Mouse (Mus musculus): ENCODE data around the gene Isoc2b.
A peak's percentile ranks its signal among the peaks of the same experiment; 100 is the strongest.
"Not testable (repeated sequence)": the region's sequence is repeated elsewhere in the genome, so short reads cannot be mapped to it uniquely, and the experiment has no call there.

The Isoc2b gene

DNA sequence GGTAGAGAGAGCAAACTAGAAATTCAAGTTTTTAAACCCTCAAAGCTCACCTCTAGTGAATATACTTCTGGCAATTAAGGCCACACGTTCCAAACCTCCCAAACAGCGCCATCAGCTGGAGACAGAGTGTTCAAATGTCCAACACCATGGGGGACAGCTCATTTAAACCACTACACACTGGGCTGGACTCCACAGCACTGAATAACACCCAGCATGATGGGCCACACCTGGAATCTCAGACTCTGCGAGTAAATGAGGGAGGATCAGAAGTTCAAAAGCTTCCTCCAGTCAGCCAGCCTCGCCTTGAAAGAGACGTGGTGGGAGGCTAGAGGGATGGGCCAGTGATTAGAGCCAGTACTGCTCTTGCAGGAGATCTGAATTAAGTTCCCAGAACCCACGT lies at the start of gene Isoc2b:
Isoc2b (minus strand) TSS at position 126 of the 400 bp plus-strand sequence.
- DNase-seq (ENCODE audit: low spot score in 2 of 2) = no peak

DNA sequence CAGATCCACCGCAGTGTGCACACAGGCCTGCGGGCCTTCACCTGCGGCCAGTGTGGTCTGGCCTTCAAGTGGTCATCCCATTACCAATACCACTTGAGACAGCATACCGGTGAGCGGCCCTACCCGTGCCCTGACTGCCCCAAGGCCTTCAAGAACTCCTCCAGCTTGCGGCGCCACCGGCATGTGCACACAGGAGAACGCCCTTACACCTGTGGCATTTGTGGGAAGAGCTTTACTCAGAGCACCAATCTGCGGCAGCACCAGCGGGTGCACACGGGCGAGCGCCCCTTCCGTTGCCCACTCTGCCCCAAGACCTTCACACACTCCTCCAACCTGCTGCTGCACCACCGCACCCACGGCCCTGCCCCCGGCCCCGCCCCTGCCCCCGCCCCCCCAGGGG lies 49.0 kb upstream of the Isoc2b start:
- DNase-seq (ENCODE audit: low spot score in 2 of 2) = no peak

DNA sequence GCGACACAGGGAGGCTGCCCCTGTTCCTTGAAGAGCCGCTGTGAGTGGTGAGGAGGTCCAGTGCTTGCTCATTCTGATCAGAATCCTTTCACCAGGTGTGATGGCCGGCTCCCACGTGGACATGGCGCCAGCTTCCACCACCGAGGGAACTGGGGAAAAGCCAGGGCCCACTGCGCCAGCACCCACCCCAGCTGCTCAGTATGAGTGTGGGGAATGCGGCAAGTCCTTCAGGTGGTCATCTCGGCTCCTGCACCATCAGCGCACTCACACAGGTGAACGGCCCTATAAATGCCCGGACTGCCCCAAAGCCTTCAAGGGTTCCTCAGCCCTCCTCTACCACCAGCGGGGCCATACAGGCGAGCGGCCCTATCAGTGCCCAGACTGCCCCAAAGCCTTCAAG lies 48.6 kb upstream of the Isoc2b start:
- no peak for DNase-seq (ENCODE audit: low spot score in 2 of 2)

DNA sequence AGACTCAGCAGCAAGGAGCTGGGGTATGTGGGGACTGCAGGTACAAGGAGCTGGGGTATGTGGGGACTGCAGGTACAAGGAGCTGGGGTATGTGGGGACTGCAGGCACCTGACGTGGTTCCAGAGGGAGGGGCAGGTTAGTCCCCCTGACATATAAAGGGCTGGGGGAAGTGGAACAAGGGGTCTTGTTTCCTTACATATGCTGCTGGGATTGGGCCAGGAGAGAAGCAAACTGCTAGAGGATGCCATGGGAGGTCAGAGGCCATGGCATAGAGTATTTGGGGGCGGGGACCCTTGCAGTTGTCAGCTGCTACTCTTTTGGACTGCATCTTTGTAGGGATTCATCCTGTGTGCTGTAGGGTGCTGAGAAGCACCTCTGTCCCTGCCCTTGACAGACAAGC lies 47.4 kb upstream of the Isoc2b start:
- no peak for DNase-seq (ENCODE audit: low spot score in 2 of 2)

DNA sequence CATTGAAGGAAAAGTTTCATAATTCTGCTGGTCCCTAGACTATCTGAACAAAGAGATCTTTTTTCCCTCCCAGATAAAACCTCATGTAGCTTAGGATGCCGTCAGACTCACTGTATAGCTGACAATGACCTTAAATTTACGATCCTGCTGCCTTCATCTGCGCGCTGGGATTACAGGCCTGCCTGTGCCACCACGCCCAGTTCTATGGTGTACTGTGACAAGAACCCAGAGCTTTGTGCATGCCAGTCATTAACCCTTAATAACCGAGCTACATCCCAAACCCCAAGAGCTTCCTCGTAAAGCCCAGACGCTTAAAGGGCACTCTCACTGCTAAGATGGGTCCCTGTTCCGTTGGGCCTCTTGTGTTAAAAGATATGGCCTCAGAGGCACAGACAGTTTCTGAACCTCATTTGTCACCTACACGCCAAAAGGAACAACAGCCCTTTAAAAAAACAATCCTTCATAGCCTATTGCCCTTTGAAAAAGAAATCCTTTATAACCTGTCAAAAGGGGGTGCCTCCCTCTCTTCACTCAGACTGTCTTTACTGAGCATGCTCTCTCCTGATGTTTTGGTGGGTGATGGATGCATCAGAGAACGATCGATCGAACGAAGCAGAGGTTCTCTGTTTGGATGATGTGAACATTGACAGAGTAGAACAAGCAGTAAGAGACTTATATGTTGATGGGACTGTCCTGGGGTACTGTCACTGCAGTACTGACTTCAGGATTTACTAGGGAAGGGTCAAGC lies 45.8 kb upstream of the Isoc2b start:
- DNase-seq (ENCODE audit: low spot score in 2 of 2) = no peak

DNA sequence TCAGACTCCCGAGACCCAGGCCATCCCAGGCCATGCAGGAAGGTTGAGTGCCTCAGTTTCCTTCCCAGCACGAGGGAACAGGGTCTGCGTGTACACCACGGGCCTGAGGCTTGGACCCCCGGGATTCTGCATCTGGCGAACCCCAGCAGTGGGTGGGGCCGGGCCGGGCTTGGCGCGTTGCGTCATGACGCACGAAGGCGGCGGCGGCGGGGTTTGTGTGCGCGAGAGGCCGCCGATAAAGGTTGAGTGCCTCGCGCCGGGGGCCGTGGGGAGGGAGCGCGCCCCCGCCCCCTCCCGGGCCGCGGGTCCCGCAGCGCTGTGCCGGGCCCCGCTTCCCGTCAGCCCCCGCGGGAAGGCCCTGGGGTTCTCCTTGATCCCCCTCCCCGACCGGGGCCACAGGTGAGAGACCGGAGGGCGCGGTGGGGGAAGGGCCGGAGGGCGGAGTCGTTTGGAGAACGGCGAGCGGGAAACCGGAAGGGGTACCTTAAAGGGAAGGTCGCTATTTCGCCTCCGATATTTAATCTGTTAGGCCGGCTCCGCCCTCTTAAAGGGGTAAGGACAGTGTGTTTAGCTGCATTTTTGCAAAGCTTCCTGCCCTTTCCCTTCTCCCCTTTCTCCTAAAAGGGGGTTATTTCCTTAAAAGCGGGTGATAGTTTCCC lies 45.1 kb upstream of the Isoc2b start, which contains the start of gene Zfp628:
Zfp628 (plus strand) TSS at position 211 of the 659 bp plus-strand sequence.
- peak; percentile 92 to 93 for DNase-seq (ENCODE audit: low spot score in 2 of 2)

DNA sequence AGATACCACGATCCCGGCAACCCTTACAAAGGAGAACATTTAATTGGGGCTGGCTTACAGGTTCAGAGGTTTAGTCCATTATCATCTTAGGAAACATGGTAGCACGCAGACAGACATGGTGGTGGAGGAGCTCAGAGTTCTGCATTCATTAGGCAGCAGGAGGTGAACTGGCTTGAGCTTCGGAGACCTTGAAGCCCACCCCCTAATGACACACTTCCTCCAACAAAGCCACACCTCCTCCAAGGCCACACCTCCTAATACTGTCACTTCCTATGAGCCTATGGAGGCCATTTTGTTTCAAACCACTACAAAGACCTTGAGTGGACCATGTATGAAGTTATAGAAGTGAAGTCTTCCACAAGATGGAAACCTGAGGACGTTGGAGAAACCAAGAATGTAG lies 42.2 kb upstream of the Isoc2b start:
- DNase-seq (ENCODE audit: low spot score in 2 of 2) = no peak

DNA sequence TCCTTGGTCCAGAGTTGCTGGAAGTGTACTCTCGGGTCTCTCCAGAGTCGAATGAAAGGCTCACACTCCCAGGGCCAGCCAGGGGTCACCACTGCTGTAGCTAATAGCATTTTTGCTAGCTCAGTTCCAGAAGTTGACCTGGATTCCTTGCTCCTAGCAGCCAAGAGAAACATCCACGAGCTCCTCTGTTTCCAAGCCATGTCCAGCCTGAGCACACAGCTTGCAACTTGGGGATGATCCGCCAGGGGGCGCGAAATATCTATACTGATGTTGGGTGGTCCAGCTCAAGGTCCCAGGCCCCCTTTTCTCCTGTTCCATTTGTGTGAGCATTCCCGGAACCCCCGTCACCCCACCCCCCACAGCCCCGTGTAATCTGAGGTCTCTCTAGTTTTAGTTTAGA lies 41.5 kb upstream of the Isoc2b start:
- DNase-seq (ENCODE audit: low spot score in 2 of 2) = peak; percentile 64 to 77

DNA sequence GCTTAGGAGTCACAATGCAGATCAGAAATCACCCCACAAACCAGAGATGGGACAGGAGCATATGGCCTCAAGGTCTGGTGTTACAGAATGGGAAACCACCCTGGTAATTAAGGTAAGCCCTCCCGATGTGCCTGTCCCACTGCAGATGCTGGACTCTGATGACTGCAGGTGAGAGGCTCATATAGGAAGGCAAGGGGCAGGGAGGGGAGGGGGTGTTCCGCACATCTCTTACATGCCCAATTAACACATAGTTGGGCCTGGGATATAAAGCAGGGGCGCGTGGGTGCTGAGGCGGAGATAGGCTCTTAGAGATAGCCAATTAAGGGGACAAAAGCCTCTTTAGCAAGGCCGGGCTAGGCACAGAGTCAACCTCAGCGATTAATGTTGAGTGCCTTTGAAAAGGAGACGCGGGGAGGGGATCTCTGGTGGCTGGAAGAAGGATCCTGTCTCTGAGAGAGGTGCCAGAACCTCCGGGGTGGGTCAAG lies 36.5 kb upstream of the Isoc2b start, which contains the start of gene Gm36210:
Gm36210 (minus strand) TSS at position 51 of the 485 bp plus-strand sequence.
- DNase-seq (ENCODE audit: low spot score in 2 of 2) = no peak

DNA sequence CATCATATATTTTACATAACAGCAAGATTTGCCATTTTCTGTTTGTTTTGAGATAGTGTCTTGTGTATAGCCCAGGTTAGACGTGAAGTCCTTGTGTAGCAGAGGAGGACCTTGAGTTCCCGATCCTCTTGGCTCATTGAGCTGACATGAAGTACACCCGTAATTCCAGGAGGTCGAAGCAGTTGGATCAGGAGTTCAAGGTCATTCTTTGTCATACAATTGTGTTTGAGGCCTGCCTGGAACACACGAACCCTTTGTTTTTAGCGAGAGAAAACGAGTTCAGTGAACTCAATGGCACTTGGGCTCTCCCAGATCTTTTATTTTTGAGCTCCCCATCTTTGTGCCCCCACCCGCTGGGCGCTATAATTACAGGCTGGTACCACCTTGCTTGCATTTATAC lies 32.3 kb upstream of the Isoc2b start:
- no peak for DNase-seq (ENCODE audit: low spot score in 2 of 2)

DNA sequence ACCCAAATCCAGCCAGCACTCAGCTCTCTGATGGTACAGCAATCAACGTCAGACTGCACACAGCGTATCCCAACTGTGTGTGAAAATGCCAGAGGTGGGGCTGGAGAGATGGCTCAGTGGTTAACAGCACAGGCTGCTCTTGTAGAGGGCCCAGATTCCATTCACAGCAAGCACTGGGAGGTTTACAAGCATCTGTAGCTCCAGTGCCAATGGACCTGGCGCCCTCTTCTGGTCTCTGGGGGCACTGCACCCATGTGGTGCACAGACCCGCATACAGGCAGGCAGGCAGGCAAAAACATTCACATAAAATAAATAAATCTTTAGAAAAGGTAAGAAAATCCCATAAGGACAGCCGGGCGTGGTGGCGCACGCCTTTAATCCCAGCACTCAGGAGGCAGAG lies 31.1 kb upstream of the Isoc2b start:
- no peak for DNase-seq (ENCODE audit: low spot score in 2 of 2)

DNA sequence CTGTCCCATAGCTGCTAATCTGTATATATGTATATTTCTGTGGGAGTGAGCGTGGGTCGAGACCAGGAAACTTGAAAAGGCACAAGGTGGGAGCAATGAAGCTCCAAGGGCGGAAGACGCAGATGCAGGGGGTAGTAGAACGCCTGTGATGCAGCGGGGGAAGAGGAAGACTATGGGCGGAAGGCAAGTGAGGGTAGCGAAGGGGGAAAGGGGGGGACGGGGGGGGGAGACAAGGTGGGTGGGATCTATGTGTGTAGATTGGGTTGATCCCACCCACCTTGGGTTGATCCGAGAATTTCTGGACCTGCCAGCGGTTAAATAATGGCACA lies 30.4 kb upstream of the Isoc2b start:
- no peak for DNase-seq (ENCODE audit: low spot score in 2 of 2)

DNA sequence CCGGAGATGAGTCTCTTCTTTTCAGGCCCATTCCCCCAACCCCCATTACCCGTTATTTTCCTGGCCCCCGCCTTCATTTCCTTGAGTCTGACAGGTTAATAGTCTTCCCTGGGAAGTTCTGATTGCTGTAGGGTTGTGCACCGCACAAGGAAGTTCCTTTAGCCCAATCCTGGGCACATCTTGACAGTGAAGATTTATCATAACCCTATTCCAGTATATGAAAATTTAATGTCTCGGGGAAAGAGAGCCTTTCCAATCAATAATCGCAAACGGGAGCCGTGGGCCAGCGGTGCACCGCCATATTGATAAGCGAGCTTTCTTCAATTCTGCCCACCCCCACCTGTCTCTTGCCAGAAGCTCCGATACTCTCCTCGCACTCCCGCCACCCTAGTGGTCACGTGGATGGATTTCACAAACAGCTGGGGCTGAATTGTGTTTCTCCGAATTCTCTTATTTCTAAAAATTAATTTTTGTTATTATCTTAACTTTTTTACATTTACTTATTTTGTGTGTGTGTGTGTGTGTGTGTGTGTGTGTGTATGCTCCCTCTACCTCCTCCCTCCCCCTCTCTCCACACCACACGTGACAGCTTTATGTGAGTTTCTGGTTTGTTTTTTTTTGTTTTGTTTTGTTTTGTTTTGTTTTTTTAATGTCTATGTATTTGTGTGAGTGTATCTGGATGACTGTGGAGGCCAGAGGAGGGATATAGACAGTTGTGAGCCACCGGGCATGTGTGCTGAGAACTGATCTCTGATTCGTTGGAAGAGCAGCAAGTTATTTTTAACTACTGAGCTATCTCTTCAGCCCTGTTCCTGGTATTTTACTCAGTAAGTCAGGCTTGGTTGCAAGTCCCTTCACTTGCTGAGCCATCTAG lies 29.8 kb upstream of the Isoc2b start:
- DNase-seq (ENCODE audit: low spot score in 2 of 2) = no peak

DNA sequence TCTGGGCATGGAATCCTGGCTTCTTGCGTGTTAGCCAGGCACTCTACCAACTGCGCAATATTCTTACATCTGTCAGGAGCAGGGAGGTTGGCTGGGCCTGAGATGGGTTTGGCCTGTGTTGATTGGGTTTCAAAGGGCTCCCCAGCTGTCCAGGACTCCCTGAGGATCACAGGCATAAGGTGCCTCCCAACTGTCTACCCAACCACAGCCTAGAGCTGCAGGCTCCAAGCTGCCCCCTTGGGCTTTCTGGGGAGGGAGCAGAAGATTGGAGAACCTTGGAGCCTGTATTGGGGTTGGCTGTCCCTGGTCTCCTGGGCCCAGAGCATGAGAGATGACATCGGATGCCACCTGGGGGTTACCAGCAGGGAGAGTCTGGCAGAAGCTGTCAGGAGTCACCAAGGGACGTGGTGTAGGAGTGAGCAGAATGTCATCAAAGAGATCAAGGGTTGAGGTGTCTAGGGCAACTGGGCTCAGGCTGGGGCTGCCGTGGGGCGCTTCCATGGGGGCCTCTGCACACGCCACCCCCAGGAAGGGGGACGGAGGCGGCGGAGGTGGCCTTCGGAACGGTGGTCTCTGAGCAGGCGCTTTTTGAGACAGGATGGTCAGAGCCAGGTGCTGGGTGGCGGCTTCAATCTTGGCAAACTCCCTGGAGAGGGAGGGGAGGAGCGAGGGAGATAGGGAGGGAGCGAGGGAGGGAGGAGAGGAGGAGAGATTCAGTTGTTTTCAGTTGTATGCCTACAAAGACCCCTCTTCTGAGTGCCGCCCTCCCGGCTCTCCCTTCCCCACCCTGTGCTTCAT lies 29.0 kb upstream of the Isoc2b start:
- no peak for DNase-seq (ENCODE audit: low spot score in 2 of 2)

DNA sequence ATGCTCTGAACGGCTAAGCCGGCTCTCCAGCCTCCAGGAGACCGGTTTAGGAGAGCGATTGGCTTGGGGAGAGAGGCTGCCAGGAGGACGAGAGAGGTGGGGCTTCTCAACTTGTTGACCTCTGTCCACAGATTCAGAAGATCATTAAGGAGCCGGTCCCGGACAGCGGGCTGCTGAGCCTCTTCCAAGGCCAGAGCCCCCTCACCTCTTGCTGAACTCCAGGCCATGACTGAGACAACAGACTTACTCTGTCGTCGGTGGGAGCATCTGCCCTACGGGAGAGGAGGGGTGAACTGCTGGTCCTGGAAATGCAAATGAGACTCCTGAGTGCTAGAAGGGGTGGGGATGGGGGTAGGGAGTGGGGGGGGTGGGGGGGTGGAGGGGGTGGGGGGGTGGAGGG lies 25.1 kb upstream of the Isoc2b start:
- DNase-seq (ENCODE audit: low spot score in 2 of 2) = no peak

DNA sequence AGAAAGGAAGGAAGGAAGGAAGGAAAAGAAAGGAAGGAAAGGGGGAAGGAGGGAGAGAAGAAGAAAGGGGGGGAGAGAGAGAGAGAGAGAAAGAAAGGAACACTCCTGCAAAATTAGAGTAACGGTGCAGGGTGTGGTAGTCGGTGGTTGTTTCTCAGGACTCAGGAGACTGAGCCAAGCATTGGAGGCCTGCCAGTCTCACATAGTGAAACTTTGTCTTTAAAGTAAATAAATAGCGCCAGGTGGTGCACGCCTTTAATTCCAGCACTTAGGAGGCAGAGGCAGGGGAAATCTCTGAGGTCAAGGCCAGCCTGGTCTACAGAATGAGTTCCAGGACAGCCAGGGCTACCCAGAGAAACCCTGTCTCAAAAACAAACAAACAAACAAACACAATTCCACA lies 16.6 kb upstream of the Isoc2b start:
- DNase-seq (ENCODE audit: low spot score in 2 of 2) = no peak

DNA sequence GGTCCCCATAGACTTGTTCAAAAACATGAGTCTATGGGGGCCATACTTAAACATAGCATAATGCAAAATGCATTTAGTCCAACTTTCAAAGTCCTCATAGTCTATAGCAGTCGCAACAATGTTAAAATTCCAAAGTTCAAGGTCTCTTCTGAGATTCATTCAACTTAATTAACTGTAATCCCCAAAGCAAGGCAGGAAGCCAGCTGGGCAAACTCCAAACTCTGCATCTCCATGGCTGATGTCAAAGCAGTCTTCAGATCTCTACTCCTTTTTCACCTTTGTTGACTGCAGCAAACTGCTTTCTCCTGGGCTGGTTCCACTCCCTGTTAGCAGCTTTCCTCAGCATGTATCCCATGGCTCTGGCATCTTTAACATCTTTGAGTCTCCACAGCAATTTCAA lies 9.0 kb upstream of the Isoc2b start:
- DNase-seq (ENCODE audit: low spot score in 2 of 2) = not testable (repeated sequence)

DNA sequence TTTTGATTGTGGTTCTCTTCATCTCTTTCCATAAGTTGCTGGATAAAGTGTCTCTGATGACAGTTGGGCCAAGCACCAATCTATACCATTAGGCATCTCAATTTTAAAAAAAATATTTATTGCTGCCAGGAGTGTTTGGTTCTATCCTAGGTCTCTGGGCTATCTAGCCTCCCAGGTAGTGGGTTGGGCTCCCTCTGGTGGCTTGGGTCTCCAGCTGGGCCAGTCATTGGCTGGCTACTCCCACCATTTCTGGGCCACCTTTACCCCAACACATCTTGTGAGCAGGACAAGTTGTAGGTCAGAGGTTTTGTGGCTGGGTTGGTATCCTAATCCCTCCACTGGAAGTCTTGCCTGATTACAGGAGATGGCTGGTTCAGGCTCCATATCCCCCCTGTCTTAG lies 8.1 kb upstream of the Isoc2b start:
- DNase-seq (ENCODE audit: low spot score in 2 of 2) = no peak

DNA sequence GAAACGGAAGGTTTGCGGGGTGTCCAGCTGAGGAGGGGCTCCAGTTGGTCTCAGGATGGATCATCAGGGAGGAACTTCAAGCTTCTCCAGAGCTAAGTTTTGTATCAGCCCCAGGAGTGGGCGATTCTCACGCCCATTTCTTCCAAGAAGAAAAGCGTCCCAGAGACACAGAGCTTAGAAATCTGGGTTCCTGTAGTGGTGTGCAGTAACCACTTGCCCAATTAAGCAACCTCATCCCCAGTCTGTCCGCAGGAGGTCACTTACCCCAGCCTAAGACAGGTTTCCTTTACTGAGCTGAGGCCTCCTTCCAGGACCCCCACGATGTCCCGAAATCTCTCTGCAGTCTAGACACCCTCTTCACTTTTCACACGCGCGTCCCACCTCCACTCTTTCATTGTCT lies 7.2 kb upstream of the Isoc2b start:
- DNase-seq (ENCODE audit: low spot score in 2 of 2) = no peak

DNA sequence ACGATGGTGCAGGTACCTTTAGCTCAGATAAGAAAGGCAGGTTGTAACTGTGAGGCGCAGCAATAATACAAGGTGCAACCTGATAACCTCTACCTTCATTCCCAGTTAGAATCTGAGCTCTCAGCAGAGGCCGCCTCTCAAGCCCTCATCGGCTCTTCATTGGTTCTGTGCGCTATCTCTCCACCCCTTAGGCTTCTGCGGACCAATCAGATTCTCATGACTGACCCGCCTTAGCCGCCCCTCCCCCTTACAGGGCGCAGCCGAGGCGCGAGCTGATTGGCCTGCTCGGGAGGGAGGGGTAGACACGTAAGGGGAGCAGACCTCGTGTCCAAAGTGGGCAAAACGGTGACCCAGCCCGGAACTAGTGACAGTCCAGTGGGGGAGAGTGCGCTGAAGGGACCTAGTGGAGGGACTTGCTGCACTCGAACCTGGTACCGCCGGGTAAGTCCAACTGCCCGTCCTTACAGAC lies 6.7 kb upstream of the Isoc2b start, which contains the start of gene Isoc2a:
Isoc2a (plus strand) TSS at position 401 of the 469 bp plus-strand sequence.
- DNase-seq (ENCODE audit: low spot score in 2 of 2) = peak; percentile 86 to 88

DNA sequence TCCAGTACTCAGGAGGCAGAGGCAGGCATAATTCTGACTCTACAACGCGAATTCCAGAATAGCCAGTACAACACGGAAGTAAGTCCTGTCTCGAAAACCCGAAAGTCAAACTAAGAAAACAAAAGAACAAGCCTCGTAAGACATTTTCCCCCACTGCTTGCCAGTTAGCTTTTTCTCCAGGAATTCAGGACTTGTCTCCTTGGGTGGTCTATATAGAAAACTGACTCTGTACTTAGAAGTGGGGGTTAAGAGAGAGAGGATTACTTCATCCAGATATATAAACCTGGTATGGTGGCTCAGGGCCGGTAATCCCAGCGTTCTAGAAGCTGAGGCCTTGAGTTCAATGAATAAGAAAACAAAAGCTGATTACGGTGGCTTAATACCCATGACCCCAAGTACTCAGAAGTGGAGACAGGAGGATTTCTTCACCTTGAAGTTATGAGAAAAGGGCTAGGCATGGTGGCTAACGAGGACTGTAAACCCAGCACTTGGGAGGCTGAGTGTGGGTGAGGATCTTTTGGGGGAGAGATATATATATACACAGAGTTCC lies 3.4 kb downstream of the Isoc2b start:
- no peak for DNase-seq (ENCODE audit: low spot score in 2 of 2)

Measured in urinary bladder, postnatal 4 days (tissue).